Mouse (Mus musculus) heart, postnatal 0 days (tissue): Measurements from ENCODE around the gene S100a4.
A peak's percentile ranks its signal among the peaks of the same experiment; 100 is the strongest.

Source experiments
- CTCF ChIP-seq: IDR thresholded peaks from 2 replicates; pipeline ENCODE4 v1.5.1; 2016; ENCODE audit warnings: antibody characterized with exemption, control low read depth, low read depth
- EP300 ChIP-seq: IDR thresholded peaks from 2 replicates; pipeline ENCODE4 v1.6.1; 2016; ENCODE audit warnings: antibody characterized with exemption, low read depth

- peak; percentile 89 for TF ChIP-seq CTCF
- TF ChIP-seq EP300, result no peak
Measured at GRCm38 (mm10) chr3:90615415-90615814, 11.8 kb downstream of the S100a4 start.
